Mouse (Mus musculus) gonadal fat pad, adult 2 months (tissue): ENCODE measurements around the gene Vwf. TPM values are rescaled to one million over a fixed set of nuclear protein-coding genes. Genes with fewer than 3 reads are reported as not detected.

ENCODE experiments used
- polyA plus RNA-seq: library from polyadenylated mRNA; depleted of rRNA; stranded (reverse); fragments of >200 nt; gene quantifications from 2 replicates; pipeline ENCODE4 v1.2.3, GENCODE M21; 2012; rRNA removed

The Vwf gene
- polyA plus RNA-seq, 1 experiment: 90.2 TPM

Other genes starting within 250 kb of the Vwf start
- gene Ltbr, start 232.9 kb upstream of the Vwf start, polyA plus RNA-seq: 91.9 and 95.1 TPM in 2 replicates
- gene Scnn1a, start 226.1 kb upstream of the Vwf start, polyA plus RNA-seq: 25.9 and 40.7 TPM in 2 replicates
- 150 and 179 TPM in 2 replicates for gene Tnfrsf1a, start 197.4 kb upstream of the Vwf start, polyA plus RNA-seq
- 2.1 and 2.8 TPM in 2 replicates for gene Plekhg6, start 166.0 kb upstream of the Vwf start, polyA plus RNA-seq
- gene Cd9, start 52.0 kb upstream of the Vwf start, polyA plus RNA-seq: 217 and 263 TPM in 2 replicates
- gene Ano2, start 143.6 kb downstream of the Vwf start, polyA plus RNA-seq: not detected in 2 replicates